Mouse (Mus musculus): ENCODE data around the gene Fbxw2. TPM values are rescaled to one million over a fixed set of nuclear protein-coding genes. Genes with fewer than 3 reads are reported as not detected.

The Fbxw2 gene
- total and polyA plus RNA-seq, 3 experiments: 36.7 to 67.8 (median 61.2) TPM

GRCm38 (mm10) chr2:34804815-34805214 lies 21.3 kb downstream of the Fbxw2 start:
- H3K27me3 ChIP-seq (replicated peaks): no peaks in the 10 kb centered on the region
- no peak overlapping the region for H3K9ac ChIP-seq (ENCODE audit: insufficient read depth, low read depth)
- H3K79me2 ChIP-seq (replicated peaks; ENCODE audit: control insufficient read depth, extremely low read depth, insufficient read depth, poor library complexity, severe bottlenecking): peaks cover 68% of the 10 kb centered on the region
- dilution Hi-C loops (cut with MboI; ENCODE audit: extremely low pct_ligation_motif_present, extremely low pct_unique_long_range_greater_than_20kb, low sequenced_read_pairs) (no loop called here), in situ Hi-C loops (cut with MboI; ENCODE audit: low pct_ligation_motif_present, low pct_unique_long_range_greater_than_20kb, low sequenced_read_pairs) (no loop called here)
- H3K4me1 ChIP-seq (ENCODE audit: control insufficient read depth in 1 of 2, insufficient read depth in 2 of 2): peaks cover 8 to 47% of the 10 kb centered on the region in 2 experiments
- H3K4me2 ChIP-seq (ENCODE audit: insufficient read depth, low read depth, poor library complexity, severe bottlenecking): no peak overlapping the region
- DNase-seq (ENCODE audit: extremely low read depth): no peak
- H3K27ac ChIP-seq (ENCODE audit: insufficient read depth, low read depth): no peak overlapping the region
- H3K9me3 ChIP-seq (replicated peaks; ENCODE audit: low read length): no peaks in the 10 kb centered on the region
- no peak for TF ChIP-seq USF2 (conservative IDR thresholded peaks at IDR 0.05; ENCODE audit: low read depth, low read length)
- TF ChIP-seq MXI1 (IDR thresholded peaks at IDR 0.05; ENCODE audit: low read depth, low read length): no peak
- TF ChIP-seq ELF1 (IDR thresholded peaks at IDR 0.05; ENCODE audit: low read depth, low read length): no peak
- no peak for TF ChIP-seq SMC3 (IDR thresholded peaks at IDR 0.05; ENCODE audit: low read depth, low read length)
- TF ChIP-seq MYC (IDR thresholded peaks at IDR 0.05; ENCODE audit: low read depth, low read length): no peak
- TF ChIP-seq SIN3A (IDR thresholded peaks at IDR 0.05; ENCODE audit: low read length): no peak
- no peak for TF ChIP-seq RAD21 (IDR thresholded peaks at IDR 0.05; ENCODE audit: low read depth, low read length)
- TF ChIP-seq KAT2A (IDR thresholded peaks at IDR 0.05; ENCODE audit: insufficient replicate concordance, low read length): no peak
- no peak for TF ChIP-seq JUND (conservative IDR thresholded peaks at IDR 0.05; ENCODE audit: low read depth, low read length)
- TF ChIP-seq MAX (IDR thresholded peaks at IDR 0.05; ENCODE audit: low read length): no peak
- no peak for TF ChIP-seq MAFK (IDR thresholded peaks at IDR 0.05; ENCODE audit: insufficient replicate concordance, low read length)
- no peak for TF ChIP-seq ZMIZ1 (IDR thresholded peaks at IDR 0.05; ENCODE audit: low read depth, low read length)
- TF ChIP-seq BHLHE40 (IDR thresholded peaks at IDR 0.05; ENCODE audit: low read depth, low read length): no peak
- TF ChIP-seq GABPA (IDR thresholded peaks at IDR 0.05; ENCODE audit: insufficient replicate concordance, low read depth, low read length): no peak
- TF ChIP-seq NELFE (IDR thresholded peaks at IDR 0.05; ENCODE audit: low read depth, low read length): no peak
- TF ChIP-seq E2F4 (IDR thresholded peaks at IDR 0.05; ENCODE audit: insufficient replicate concordance, low read depth, low read length): no peak
- no peak for TF ChIP-seq JUN (IDR thresholded peaks at IDR 0.05; ENCODE audit: insufficient read depth, low read depth, low read length)
- TF ChIP-seq ZC3H11A (IDR thresholded peaks at IDR 0.05; ENCODE audit: low read depth, low read length): no peak
- TF ChIP-seq RCOR1 (conservative IDR thresholded peaks at IDR 0.05; ENCODE audit: low read depth, low read length): no peak
- H3K36me3 ChIP-seq (replicated peaks in 1 of 2; ENCODE audit: control insufficient read depth in 1 of 2, insufficient read depth in 1 of 2, low read length in 1 of 2): peaks cover 22 to 54% of the 10 kb centered on the region in 2 experiments
- H3K4me3 ChIP-seq (replicated peaks in 1 of 3; ENCODE audit: low read depth in 2 of 3, low read length in 2 of 3, poor library complexity in 1 of 3): no peak overlapping the region

DNA sequence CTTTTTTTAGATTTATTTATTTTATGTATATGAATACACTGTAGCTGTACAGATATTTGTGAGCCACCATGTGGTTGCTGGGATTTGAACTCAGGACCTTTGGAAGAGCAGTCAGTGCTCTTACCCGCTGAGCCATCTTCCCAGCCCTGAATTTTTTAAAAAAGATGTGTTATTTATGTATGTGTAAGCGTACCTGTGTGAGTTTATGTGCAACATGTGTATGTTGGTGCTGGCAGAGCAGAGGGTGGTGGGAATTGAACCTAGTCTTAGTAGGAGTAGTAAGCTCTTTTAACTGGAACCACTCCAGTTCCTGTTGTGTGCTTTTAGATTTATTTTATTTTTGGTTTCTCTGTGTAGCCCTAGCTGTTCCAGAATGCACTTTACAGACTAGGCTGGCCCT lies 21.9 kb downstream of the Fbxw2 start:
- peaks cover 8 to 47% of the 10 kb centered on the region in 2 experiments for H3K4me1 ChIP-seq (ENCODE audit: control insufficient read depth in 1 of 2, insufficient read depth in 2 of 2)
- in situ Hi-C loops (cut with MboI; ENCODE audit: low pct_ligation_motif_present, low pct_unique_long_range_greater_than_20kb, low sequenced_read_pairs) (no loop called here), dilution Hi-C loops (cut with MboI; ENCODE audit: extremely low pct_ligation_motif_present, extremely low pct_unique_long_range_greater_than_20kb, low sequenced_read_pairs) (no loop called here)
- DNase-seq (ENCODE audit: extremely low read depth): no peak
- H3K27me3 ChIP-seq (replicated peaks): no peaks in the 10 kb centered on the region
- H3K4me3 ChIP-seq (replicated peaks in 1 of 3; ENCODE audit: low read depth in 2 of 3, low read length in 2 of 3, poor library complexity in 1 of 3): no peak overlapping the region
- peaks cover 22 to 47% of the 10 kb centered on the region in 2 experiments for H3K36me3 ChIP-seq (replicated peaks in 1 of 2; ENCODE audit: control insufficient read depth in 1 of 2, insufficient read depth in 1 of 2, low read length in 1 of 2)
- H3K27ac ChIP-seq (ENCODE audit: insufficient read depth, low read depth): no peak overlapping the region
- no peaks in the 10 kb centered on the region for H3K9me3 ChIP-seq (replicated peaks; ENCODE audit: low read length)
- H3K4me2 ChIP-seq (ENCODE audit: insufficient read depth, low read depth, poor library complexity, severe bottlenecking): peak overlapping the region; percentile 79; the same call in 1 of the 2 replicates
- peaks cover 61% of the 10 kb centered on the region for H3K79me2 ChIP-seq (replicated peaks; ENCODE audit: control insufficient read depth, extremely low read depth, insufficient read depth, poor library complexity, severe bottlenecking)
- TF ChIP-seq POLR2A (IDR thresholded peaks at IDR 0.05; ENCODE audit: low read depth, low read length) (no peak), JUN (IDR thresholded peaks at IDR 0.05; ENCODE audit: insufficient read depth, low read depth, low read length) (no peak), MEF2A (IDR thresholded peaks at IDR 0.05; ENCODE audit: borderline replicate concordance, low read depth, low read length) (no peak), UBTF (IDR thresholded peaks at IDR 0.05; ENCODE audit: low read depth, low read length) (no peak), GABPA (IDR thresholded peaks at IDR 0.05; ENCODE audit: insufficient replicate concordance, low read depth, low read length) (no peak), RAD21 (IDR thresholded peaks at IDR 0.05; ENCODE audit: low read depth, low read length) (no peak), SIN3A (IDR thresholded peaks at IDR 0.05; ENCODE audit: low read length) (no peak), MXI1 (IDR thresholded peaks at IDR 0.05; ENCODE audit: low read depth, low read length) (no peak), BHLHE40 (IDR thresholded peaks at IDR 0.05; ENCODE audit: low read depth, low read length) (no peak), ZKSCAN1 (IDR thresholded peaks at IDR 0.05; ENCODE audit: borderline replicate concordance, low read depth, low read length) (no peak), PAX5 (IDR thresholded peaks at IDR 0.05; ENCODE audit: low read length) (no peak), TBP (conservative IDR thresholded peaks at IDR 0.05; ENCODE audit: low read depth, low read length) (no peak), NRF1 (IDR thresholded peaks at IDR 0.05; ENCODE audit: low read depth, low read length) (no peak)
- peak overlapping the region; percentile 29; the same call in 1 of the 2 replicates for H3K9ac ChIP-seq (ENCODE audit: insufficient read depth, low read depth)
